Mouse (Mus musculus) CH12.LX (cell line): Measurements from ENCODE around the gene Pcca. TPM values are rescaled to one million over a fixed set of nuclear protein-coding genes. Genes with fewer than 3 reads are reported as not detected.

Source experiments
- DNase-seq: peaks from one replicate; pipeline ENCODE4 v3.0.0-alpha.2; 2013; ENCODE audit errors: extremely low read depth
- H3K27ac ChIP-seq: 2 replicates; pipeline ENCODE4 v1.5.1; 2012; ENCODE audit warnings: low read depth, mild to moderate bottlenecking, control low read depth, moderate library complexity; ENCODE audit not compliant: insufficient read depth
- H3K27me3 ChIP-seq: replicated peaks from 2 replicates; pipeline ENCODE3; 2012; ENCODE audit warnings: inconsistent platforms
- H3K36me3 ChIP-seq, 2 experiments: replicated peaks in 1 of 2; 2 replicates each; pipeline versions ENCODE3 to v1.6.1; 2012; ENCODE audit warnings: inconsistent platforms in 1 of 2, low read length in 1 of 2, mild to moderate bottlenecking in 1 of 2, mixed read lengths in 1 of 2, moderate library complexity in 1 of 2; ENCODE audit not compliant: control insufficient read depth in 1 of 2, insufficient read depth in 1 of 2
- H3K4me1 ChIP-seq, 2 experiments: 2 replicates each; pipeline ENCODE4 v1.6.1; 2012; ENCODE audit warnings: inconsistent platforms in 1 of 2, moderate library complexity in 1 of 2; ENCODE audit not compliant: insufficient read depth in 2 of 2, control insufficient read depth in 1 of 2
- H3K4me2 ChIP-seq: 2 replicates; pipeline ENCODE4 v1.6.1; 2012; ENCODE audit warnings: low read depth, mild to moderate bottlenecking, control low read depth; ENCODE audit not compliant: poor library complexity, insufficient read depth, severe bottlenecking
- H3K4me3 ChIP-seq, 3 experiments: fragments of 150-350 bp in 1 of 3; sonication (generic) in 1 of 3; replicated peaks in 1 of 3; 2 replicates each; pipeline versions ENCODE3 to v1.5.1; 2011 to 2012; ENCODE audit warnings: low read depth in 2 of 3, low read length in 2 of 3, mild to moderate bottlenecking in 2 of 3, moderate library complexity in 2 of 3, control low read depth in 1 of 3, improper control_type of control experiment in 1 of 3, inconsistent platforms in 1 of 3, mixed read lengths in 1 of 3; ENCODE audit not compliant: poor library complexity in 1 of 3
- H3K79me2 ChIP-seq: replicated peaks from 2 replicates; pipeline ENCODE4 v1.6.1; 2012; ENCODE audit warnings: mild to moderate bottlenecking, moderate library complexity; ENCODE audit not compliant: control insufficient read depth, poor library complexity, insufficient read depth, severe bottlenecking; ENCODE audit errors: extremely low read depth
- H3K9ac ChIP-seq: 2 replicates; pipeline ENCODE4 v1.6.1; 2012; ENCODE audit warnings: low read depth, mild to moderate bottlenecking, control low read depth, moderate library complexity; ENCODE audit not compliant: insufficient read depth
- H3K9me3 ChIP-seq: replicated peaks from 2 replicates; pipeline ENCODE3; 2012; ENCODE audit warnings: low read length, inconsistent platforms, mixed read lengths
- BHLHE40 ChIP-seq: IDR thresholded peaks from 2 replicates; pipeline ENCODE4 v1.6.1; 2011; ENCODE audit warnings: mild to moderate bottlenecking, low read depth, low read length, improper control_type of control experiment
- CTCF ChIP-seq, 2 experiments: IDR thresholded peaks in 1 of 2; conservative IDR thresholded peaks in 1 of 2; 2 replicates each; pipeline ENCODE4 v1.5.1; 2011 to 2012; ENCODE audit warnings: low read depth in 2 of 2, low read length in 2 of 2, improper control_type of control experiment in 1 of 2, inconsistent platforms in 1 of 2, mild to moderate bottlenecking in 1 of 2, moderate library complexity in 1 of 2
- ELF1 ChIP-seq: IDR thresholded peaks from 2 replicates; pipeline ENCODE4 v1.6.1; 2014; ENCODE audit warnings: low read depth, mild to moderate bottlenecking, inconsistent platforms, low read length, improper control_type of control experiment
- EP300 ChIP-seq: IDR thresholded peaks from 2 replicates; pipeline ENCODE4 v1.6.1; 2011; ENCODE audit warnings: low read length, improper control_type of control experiment
- HCFC1 ChIP-seq: IDR thresholded peaks from 2 replicates; pipeline ENCODE4 v1.6.1; 2012; ENCODE audit warnings: low read depth, mild to moderate bottlenecking, inconsistent platforms, low read length, improper control_type of control experiment
- JUN ChIP-seq: IDR thresholded peaks from 2 replicates; pipeline ENCODE4 v1.6.1; 2011; ENCODE audit warnings: low read depth, mild to moderate bottlenecking, low read length, improper control_type of control experiment, moderate library complexity; ENCODE audit not compliant: insufficient read depth
- JUND ChIP-seq: conservative IDR thresholded peaks from 2 replicates; pipeline ENCODE4 v1.6.1; 2011; ENCODE audit warnings: low read depth, low read length, improper control_type of control experiment
- MAZ ChIP-seq: IDR thresholded peaks from 2 replicates; pipeline ENCODE4 v1.6.1; 2012; ENCODE audit warnings: low read depth, mild to moderate bottlenecking, inconsistent platforms, low read length, improper control_type of control experiment, moderate library complexity
- MEF2A ChIP-seq: IDR thresholded peaks from 2 replicates; pipeline ENCODE4 v1.6.1; 2014; ENCODE audit warnings: low read depth, mild to moderate bottlenecking, inconsistent platforms, low read length, improper control_type of control experiment, borderline replicate concordance
- MXI1 ChIP-seq: IDR thresholded peaks from 2 replicates; pipeline ENCODE4 v1.6.1; 2011; ENCODE audit warnings: mild to moderate bottlenecking, low read depth, low read length, improper control_type of control experiment
- NRF1 ChIP-seq: IDR thresholded peaks from 2 replicates; pipeline ENCODE4 v1.6.1; 2014; ENCODE audit warnings: low read depth, mild to moderate bottlenecking, inconsistent platforms, low read length, improper control_type of control experiment, moderate library complexity
- POLR2AphosphoS2 ChIP-seq: IDR thresholded peaks from 2 replicates; pipeline ENCODE4 v1.6.1; 2011; ENCODE audit warnings: low read depth, low read length, improper control_type of control experiment
- RAD21 ChIP-seq: IDR thresholded peaks from 2 replicates; pipeline ENCODE4 v1.6.1; 2011; ENCODE audit warnings: low read depth, mild to moderate bottlenecking, low read length, improper control_type of control experiment, moderate library complexity
- RCOR1 ChIP-seq: conservative IDR thresholded peaks from 2 replicates; pipeline ENCODE4 v1.6.1; 2012; ENCODE audit warnings: low read depth, mild to moderate bottlenecking, inconsistent platforms, low read length, improper control_type of control experiment
- SIN3A ChIP-seq: IDR thresholded peaks from 2 replicates; pipeline ENCODE4 v1.6.1; 2012; ENCODE audit warnings: low read length, improper control_type of control experiment, inconsistent platforms
- TBP ChIP-seq: conservative IDR thresholded peaks from 2 replicates; pipeline ENCODE4 v1.6.1; 2011; ENCODE audit warnings: low read depth, low read length, improper control_type of control experiment
- TCF12 ChIP-seq: IDR thresholded peaks from 2 replicates; pipeline ENCODE4 v1.6.1; 2014; ENCODE audit warnings: low read depth, mild to moderate bottlenecking, inconsistent platforms, low read length, improper control_type of control experiment
- UBTF ChIP-seq: IDR thresholded peaks from 2 replicates; pipeline ENCODE4 v1.6.1; 2012; ENCODE audit warnings: low read depth, mild to moderate bottlenecking, inconsistent platforms, low read length, improper control_type of control experiment, moderate library complexity
- USF1 ChIP-seq: IDR thresholded peaks from 2 replicates; pipeline ENCODE4 v1.6.1; 2014; ENCODE audit warnings: low read depth, mild to moderate bottlenecking, inconsistent platforms, low read length, improper control_type of control experiment
- ZC3H11A ChIP-seq: IDR thresholded peaks from 2 replicates; pipeline ENCODE4 v1.6.1; 2012; ENCODE audit warnings: low read depth, mild to moderate bottlenecking, inconsistent platforms, low read length, improper control_type of control experiment
- dilution Hi-C: fragments of 300-500 bp; cut with MboI; formaldehyde crosslinking; loops from 2 replicates; pipeline ENCODE4 v1.14.3; 2020; ENCODE audit warnings: low sequenced_read_pairs; ENCODE audit not compliant: extremely low pct_unique_long_range_greater_than_20kb, extremely low pct_ligation_motif_present
- in situ Hi-C: fragments of 300-500 bp; cut with MboI; formaldehyde crosslinking; loops from 3 replicates; pipeline ENCODE4 v1.14.3; 2019; ENCODE audit warnings: low sequenced_read_pairs, low pct_ligation_motif_present, low pct_unique_long_range_greater_than_20kb, mixed read lengths
- polyA plus RNA-seq: library from polyadenylated mRNA; unstranded; fragments of >175 nt; gene quantifications from 2 replicates; pipeline ENCODE4 v1.2.1, GENCODE M21; 2012; ENCODE audit warnings: low read depth; ENCODE audit not compliant: insufficient read length
- total RNA-seq, 2 experiments: library from RNA; depleted of rRNA; stranded (reverse); fragments of 300-350 nt in 1 of 2; fragments of >200 nt in 1 of 2; gene quantifications; 2 replicates each; pipeline ENCODE4 v1.2.3; 2012 to 2014

The Pcca gene
- total and polyA plus RNA-seq, 3 experiments, result 11.2 to 39.0 (median 23.8) TPM

GRCm38 (mm10) chr14:122759890-122760289 lies 225.8 kb downstream of the Pcca start:
- H3K4me1 ChIP-seq, result peaks cover 0 to 14% of the 10 kb centered on the region in 2 experiments; a peak in 2 of 4 replicates
- 0 out of 2 replicates have a peak, but pooled peaks cover 2% of the 10 kb centered on the region for H3K79me2 ChIP-seq
- peaks cover 0 to 2% of the 10 kb centered on the region in 2 experiments for H3K36me3 ChIP-seq
- H3K9me3 ChIP-seq, result no peaks in the 10 kb centered on the region
- no peak overlapping the region for H3K27ac ChIP-seq
- dilution Hi-C loops, result no loop called here
- in situ Hi-C loops, result no loop called here
- H3K4me3 ChIP-seq, result no peak overlapping the region
- no peak for TF ChIP-seq USF1
- TF ChIP-seq JUND, result no peak
- TF ChIP-seq UBTF, result no peak
- no peak overlapping the region for H3K9ac ChIP-seq
- no peak overlapping the region for H3K4me2 ChIP-seq
- no peak for DNase-seq
- H3K27me3 ChIP-seq, result no peaks in the 10 kb centered on the region

- H3K27me3 ChIP-seq, result no peaks in the 10 kb centered on the region
- no peak for TF ChIP-seq MXI1
- no peak for TF ChIP-seq TBP
- TF ChIP-seq ZC3H11A, result no peak
- no peak for TF ChIP-seq USF1
- TF ChIP-seq RCOR1, result no peak
- no peak for TF ChIP-seq BHLHE40
- no peak for TF ChIP-seq TCF12
- no peak for TF ChIP-seq UBTF
- no peak for TF ChIP-seq NRF1
- TF ChIP-seq HCFC1, result no peak
- no peak for TF ChIP-seq MEF2A
- TF ChIP-seq CTCF (conservative IDR thresholded peaks at IDR 0.05 in 1 of 2, IDR thresholded peaks at IDR 0.05 in 1 of 2; ENCODE audit: low read depth in 2 of 2, low read length in 2 of 2), result no peak
- no peak for TF ChIP-seq JUN
- TF ChIP-seq SIN3A, result no peak
- no peak for TF ChIP-seq MAZ
- TF ChIP-seq JUND, result no peak
- TF ChIP-seq ELF1, result no peak
- no peak for TF ChIP-seq RAD21
- no peak for TF ChIP-seq EP300
- no peak for TF ChIP-seq POLR2AphosphoS2
- H3K4me2 ChIP-seq, result no peak overlapping the region
- H3K4me1 ChIP-seq, result peaks cover 0 to 14% of the 10 kb centered on the region in 2 experiments; a peak in 2 of 4 replicates
- in situ Hi-C loops, result no loop called here
- H3K27ac ChIP-seq, result no peak overlapping the region
- H3K79me2 ChIP-seq, result 0 out of 2 replicates have a peak, but pooled peaks cover 2% of the 10 kb centered on the region
- H3K9me3 ChIP-seq, result no peaks in the 10 kb centered on the region
- H3K4me3 ChIP-seq, result no peak overlapping the region
- H3K9ac ChIP-seq, result no peak overlapping the region
- H3K36me3 ChIP-seq, result peaks cover 0 to 2% of the 10 kb centered on the region in 2 experiments
- no peak for DNase-seq
- dilution Hi-C loops, result no loop called here
Measured at GRCm38 (mm10) chr14:122760803-122761202, 226.7 kb downstream of the Pcca start.
